13 mouse cellular contexts compared by ENCODE assay signal in the genomic region with DNA sequence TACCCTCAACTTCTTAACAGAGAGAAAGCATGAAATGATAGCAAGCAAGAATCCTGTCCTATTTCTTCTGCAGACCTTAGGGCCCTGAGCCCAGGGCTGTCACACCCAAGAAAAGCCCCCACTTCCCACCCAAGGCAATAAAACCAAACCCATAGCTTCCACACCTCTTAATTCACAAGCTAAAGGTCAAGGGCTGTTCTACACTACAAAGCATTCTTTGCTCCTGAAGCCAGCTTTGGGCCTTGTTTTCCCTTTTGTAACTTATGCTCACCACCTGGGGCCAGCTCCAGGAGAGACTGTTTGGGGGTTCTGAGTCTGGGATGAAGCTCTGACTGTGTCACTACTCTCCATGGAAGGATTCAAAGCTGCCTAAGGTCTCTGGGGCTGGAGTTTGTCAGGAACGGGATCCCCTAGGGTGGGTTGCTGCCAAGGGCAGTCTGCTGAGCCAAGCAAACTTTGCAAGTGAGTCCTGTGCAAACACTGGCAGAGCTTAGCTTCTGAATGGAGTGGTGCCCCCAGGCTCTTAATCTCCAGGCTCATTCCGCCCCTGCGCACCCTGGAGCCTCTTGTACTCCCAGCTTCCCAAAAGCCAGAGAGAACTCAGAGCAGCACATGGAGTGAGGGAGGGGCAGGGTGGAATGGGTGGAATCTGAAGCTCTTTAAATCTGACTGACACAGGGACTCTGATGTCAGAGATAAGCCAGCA.
DNase-seq lines count a peak whose midpoint lies in the region; ATAC-seq and TF ChIP-seq lines count a peak whose summit lies in the region.
"Had no signal": no experiment of that assay in that cellular context is flagged by ENCODE, and none has a peak within 500 bp of the region (broad histone marks: within the 10 kb centered on the region; RNA-seq: fewer than 3 reads in every experiment).

No protein-coding gene starts in this region.

- 0 out of 2 replicates have a peak, but pooled peaks have one; percentile 34 for ATAC-seq in forebrain, embryonic 13.5 days
- no peak for ATAC-seq in kidney, postnatal 0 days (replicated peaks; ENCODE audit: low FRiP score, low read depth)
- peak; percentile 31; the same call in 1 of the 2 replicates for ATAC-seq in midbrain, embryonic 16.5 days
- ATAC-seq: activated CD4-positive, CD25-positive, alpha-beta regulatory T cell, adult 4 months had no signal

- no peaks in the 10 kb centered on the region for H3K27me3 ChIP-seq in forebrain, embryonic 13.5 days
- H3K27me3 ChIP-seq in forebrain, embryonic 10.5 days (ENCODE audit: poor library complexity, severe bottlenecking), result no peaks in the 10 kb centered on the region
- no peaks in the 10 kb centered on the region for H3K27me3 ChIP-seq in kidney, postnatal 0 days (ENCODE audit: insufficient read depth, low read length)
- H3K27me3 ChIP-seq in midbrain, embryonic 16.5 days (ENCODE audit: control insufficient read depth, insufficient read depth, low read depth, low read length), result no peaks in the 10 kb centered on the region
- H3K27me3 ChIP-seq: liver, embryonic 15.5 days had no signal

- H3K27ac ChIP-seq in forebrain, embryonic 13.5 days, result no peak overlapping the region
- no peak overlapping the region for H3K27ac ChIP-seq in forebrain, embryonic 10.5 days
- H3K27ac ChIP-seq in kidney, postnatal 0 days, result peak overlapping the region; percentile 55
- H3K27ac ChIP-seq in midbrain, embryonic 16.5 days (ENCODE audit: low read length), result no peak overlapping the region
- H3K27ac ChIP-seq: liver, embryonic 15.5 days had no signal

- no peaks in the 10 kb centered on the region for H3K9me3 ChIP-seq in forebrain, embryonic 13.5 days (replicated peaks)
- no peaks in the 10 kb centered on the region for H3K9me3 ChIP-seq in forebrain, embryonic 10.5 days
- H3K9me3 ChIP-seq in kidney, postnatal 0 days (replicated peaks; ENCODE audit: low read length), result no peaks in the 10 kb centered on the region
- H3K9me3 ChIP-seq in midbrain, embryonic 16.5 days (replicated peaks; ENCODE audit: control insufficient read depth, low read length, poor library complexity, severe bottlenecking), result no peaks in the 10 kb centered on the region
- H3K9me3 ChIP-seq: liver, embryonic 15.5 days had no signal

- DNase-seq in forebrain, embryonic 10.5 days (ENCODE audit: extremely low spot score, low spot score), result no peak
- DNase-seq in kidney, postnatal 0 days (ENCODE audit: low spot score), result no peak
- DNase-seq in kidney, postnatal 4 days, result no peak
- peak; percentile 94 for DNase-seq in ZHBTc4 (ENCODE audit: low read depth, low spot score)
- no peak for DNase-seq in embryo, embryonic 9.5 days (ENCODE audit: extremely low spot score)
- DNase-seq in liver, result no peak
- DNase-seq: cerebellum, adult 2 months; gastrocnemius, postnatal 36 days; kidney, adult 11 months had no signal

- H3K4me3 ChIP-seq in forebrain, embryonic 13.5 days, result no peak overlapping the region
- H3K4me3 ChIP-seq in forebrain, embryonic 10.5 days, result no peak overlapping the region
- no peak overlapping the region for H3K4me3 ChIP-seq in kidney, postnatal 0 days (replicated peaks; ENCODE audit: low read depth, low read length)
- no peak overlapping the region for H3K4me3 ChIP-seq in midbrain, embryonic 16.5 days (ENCODE audit: low read depth, low read length)
- H3K4me3 ChIP-seq: liver, embryonic 15.5 days had no signal

- H3K4me2 ChIP-seq in forebrain, embryonic 13.5 days, result no peak overlapping the region
- H3K4me2 ChIP-seq in kidney, postnatal 0 days (ENCODE audit: low read length), result no peak overlapping the region
- H3K4me2 ChIP-seq in midbrain, embryonic 16.5 days (ENCODE audit: low read length), result no peak overlapping the region
- H3K4me2 ChIP-seq: liver, embryonic 15.5 days had no signal

- H3K4me1 ChIP-seq in forebrain, embryonic 13.5 days, result no peaks in the 10 kb centered on the region
- H3K4me1 ChIP-seq in forebrain, embryonic 10.5 days, result peaks cover 11% of the 10 kb centered on the region
- 0 out of 2 replicates have a peak, but pooled peaks cover 12% of the 10 kb centered on the region for H3K4me1 ChIP-seq in kidney, postnatal 0 days (replicated peaks; ENCODE audit: insufficient read depth, low read length)
- no peaks in the 10 kb centered on the region for H3K4me1 ChIP-seq in midbrain, embryonic 16.5 days (ENCODE audit: control insufficient read depth, insufficient read depth, low read length)
- H3K4me1 ChIP-seq: liver, embryonic 15.5 days had no signal

- no peak overlapping the region for H3K9ac ChIP-seq in forebrain, embryonic 13.5 days
- H3K9ac ChIP-seq in kidney, postnatal 0 days (ENCODE audit: low read depth, low read length), result no peak overlapping the region
- H3K9ac ChIP-seq in midbrain, embryonic 16.5 days (ENCODE audit: low read depth, low read length), result no peak overlapping the region
- H3K9ac ChIP-seq: liver, embryonic 15.5 days had no signal

- WGBS in forebrain, embryonic 13.5 days, result 26% methylated on average over 3 of the region's 3 CpGs
- WGBS in forebrain, embryonic 10.5 days, result 22% methylated on average over 3 of the region's 3 CpGs
- WGBS in kidney, postnatal 0 days, result 42% methylated on average over 3 of the region's 3 CpGs
- 29% methylated on average over 3 of the region's 3 CpGs for WGBS in midbrain, embryonic 16.5 days

- no peak for TF ChIP-seq CTCF in kidney, postnatal 0 days (IDR thresholded peaks at IDR 0.05; ENCODE audit: low read depth)

- H3K36me3 ChIP-seq in forebrain, embryonic 13.5 days (ENCODE audit: poor library complexity, severe bottlenecking), result peaks cover 63% of the 10 kb centered on the region
- H3K36me3 ChIP-seq in forebrain, embryonic 10.5 days (replicated peaks), result peaks cover 49% of the 10 kb centered on the region
- no peaks in the 10 kb centered on the region for H3K36me3 ChIP-seq in kidney, postnatal 0 days (ENCODE audit: insufficient read depth, low read length)
- H3K36me3 ChIP-seq in midbrain, embryonic 16.5 days (ENCODE audit: control insufficient read depth, insufficient read depth, low read length), result peaks cover 16% of the 10 kb centered on the region
- H3K36me3 ChIP-seq: liver, embryonic 15.5 days had no signal
